Mouse (Mus musculus): ENCODE measurements around the gene Bcl2l12. TPM values are rescaled to one million over a fixed set of nuclear protein-coding genes. Genes with fewer than 3 reads are reported as not detected.

The Bcl2l12 gene
- polyA plus RNA-seq, 1 experiment from 2014 or later = 6.4 TPM

DNA sequence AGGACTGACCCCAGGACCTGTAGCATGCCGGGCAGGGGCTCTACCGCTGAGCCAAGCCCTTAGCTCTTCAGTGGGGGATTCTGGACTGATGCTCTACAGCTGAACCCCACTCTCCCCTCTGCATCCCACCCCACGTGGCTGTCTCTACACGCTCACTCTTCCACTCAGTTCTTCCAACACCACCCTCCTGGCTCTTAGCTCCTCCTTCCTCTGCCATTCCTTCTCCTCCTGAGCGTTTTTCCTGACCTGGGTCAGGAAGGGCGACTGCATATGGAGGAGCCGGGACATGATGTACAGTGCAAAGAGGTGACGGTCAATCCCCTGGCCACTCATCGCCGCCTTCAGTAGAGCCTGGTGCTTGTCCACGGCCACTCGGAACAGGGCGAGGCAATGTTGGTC is 38.0 kb downstream of the Bcl2l12 start:
- no peaks in the 10 kb centered on the region for H3K9me3 ChIP-seq (ENCODE audit: control insufficient read depth, low read length)
- no peak overlapping the region for H3K4me2 ChIP-seq (ENCODE audit: low read depth, low read length)
- no peak overlapping the region for H3K9ac ChIP-seq (replicated peaks; ENCODE audit: low read depth, low read length)
- no peaks in the 10 kb centered on the region for H3K27me3 ChIP-seq (ENCODE audit: control insufficient read depth, insufficient read depth, low read length)
- no peak overlapping the region for H3K4me3 ChIP-seq (ENCODE audit: low read depth, low read length)
- ATAC-seq (ENCODE audit: low read depth) = no peak
- 92% methylated on average over 13 of the region's 13 CpGs for WGBS
- H3K36me3 ChIP-seq (ENCODE audit: control insufficient read depth, insufficient read depth, low read length) = peaks cover 32% of the 10 kb centered on the region
- no peak overlapping the region for H3K27ac ChIP-seq (ENCODE audit: low read depth, low read length)
- H3K4me1 ChIP-seq (ENCODE audit: control insufficient read depth, insufficient read depth, low read length) = 0 out of 2 replicates have a peak, but pooled peaks cover 2% of the 10 kb centered on the region

DNA sequence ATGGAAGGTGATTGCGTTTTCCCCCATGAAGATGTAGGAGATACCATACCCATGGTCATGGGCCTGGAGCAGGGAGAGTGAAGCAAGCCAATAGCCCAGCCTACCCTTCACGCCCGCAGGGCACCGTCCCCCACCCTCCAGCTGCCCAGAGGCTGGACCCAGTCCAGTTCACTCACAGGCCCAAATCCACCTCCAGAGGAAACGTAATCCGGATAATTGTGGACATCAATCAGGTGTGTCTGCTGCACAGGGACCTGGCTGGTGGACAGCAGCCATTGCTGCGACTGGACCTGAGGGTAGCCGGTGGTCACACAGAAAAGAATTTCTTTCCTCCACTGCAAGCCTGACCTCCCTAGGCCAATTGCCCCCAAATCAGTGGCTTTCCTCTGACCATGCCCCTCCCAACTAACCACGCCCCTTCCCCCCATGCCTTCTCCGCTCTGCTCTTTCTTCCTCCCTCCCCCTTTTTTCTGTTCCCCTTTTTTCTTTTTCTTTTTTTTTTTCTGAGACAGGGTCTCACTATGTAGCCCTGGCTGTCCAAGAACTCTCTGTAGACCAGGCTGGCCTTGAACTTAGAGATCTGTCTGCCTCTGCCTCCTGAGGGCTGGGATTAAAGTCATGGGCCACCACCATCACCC is 38.5 kb downstream of the Bcl2l12 start:
- no peaks in the 10 kb centered on the region for H3K27me3 ChIP-seq (ENCODE audit: control insufficient read depth, insufficient read depth, low read length)
- no peak overlapping the region for H3K4me3 ChIP-seq (ENCODE audit: low read depth, low read length)
- peaks cover 32% of the 10 kb centered on the region for H3K36me3 ChIP-seq (ENCODE audit: control insufficient read depth, insufficient read depth, low read length)
- no peak for ATAC-seq (ENCODE audit: low read depth)
- no peak overlapping the region for H3K9ac ChIP-seq (replicated peaks; ENCODE audit: low read depth, low read length)
- H3K4me2 ChIP-seq (ENCODE audit: low read depth, low read length) = no peak overlapping the region
- H3K27ac ChIP-seq (ENCODE audit: low read depth, low read length) = no peak overlapping the region
- 92% methylated on average over 10 of the region's 10 CpGs for WGBS
- H3K4me1 ChIP-seq (ENCODE audit: control insufficient read depth, insufficient read depth, low read length) = 0 out of 2 replicates have a peak, but pooled peaks cover 2% of the 10 kb centered on the region
- H3K9me3 ChIP-seq (ENCODE audit: control insufficient read depth, low read length) = no peaks in the 10 kb centered on the region

- WGBS = 93% methylated on average over 8 of the region's 8 CpGs
- no peak overlapping the region for H3K4me2 ChIP-seq (ENCODE audit: low read depth, low read length)
- 0 out of 2 replicates have a peak, but pooled peaks cover 2% of the 10 kb centered on the region for H3K4me1 ChIP-seq (ENCODE audit: control insufficient read depth, insufficient read depth, low read length)
- no peak overlapping the region for H3K4me3 ChIP-seq (ENCODE audit: low read depth, low read length)
- H3K9ac ChIP-seq (replicated peaks; ENCODE audit: low read depth, low read length) = no peak overlapping the region
- H3K9me3 ChIP-seq (ENCODE audit: control insufficient read depth, low read length) = no peaks in the 10 kb centered on the region
- H3K27me3 ChIP-seq (ENCODE audit: control insufficient read depth, insufficient read depth, low read length) = no peaks in the 10 kb centered on the region
- peaks cover 32% of the 10 kb centered on the region for H3K36me3 ChIP-seq (ENCODE audit: control insufficient read depth, insufficient read depth, low read length)
- H3K27ac ChIP-seq (ENCODE audit: low read depth, low read length) = no peak overlapping the region
- ATAC-seq (ENCODE audit: low read depth) = no peak
Observed at GRCm38 (mm10) chr7:44959281-44959680, 39.2 kb downstream of the Bcl2l12 start.

DNA sequence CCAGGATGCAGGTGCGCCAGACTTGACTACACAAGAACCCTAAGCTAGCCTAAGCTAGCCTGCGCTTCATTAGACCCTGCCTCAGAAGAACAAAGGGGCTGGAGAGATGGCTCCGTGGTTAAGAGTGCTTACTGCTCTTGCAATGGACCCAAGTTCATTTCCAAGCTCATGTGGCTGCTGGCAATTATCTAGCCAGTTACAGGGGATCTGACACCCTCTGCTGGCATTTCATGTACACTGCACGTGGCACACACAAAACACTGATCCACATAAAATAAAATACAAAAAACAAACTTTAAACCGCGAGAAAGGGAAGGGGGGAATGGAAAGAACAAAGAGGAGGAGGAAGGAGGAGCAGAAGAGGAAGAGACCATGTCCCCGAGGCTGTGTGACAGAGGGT is 40.3 kb downstream of the Bcl2l12 start:
- Histone ChIP-seq H3K4me2 (ENCODE audit: low read depth, low read length) (no peak overlapping the region), H3K4me3 (ENCODE audit: low read depth, low read length) (no peak overlapping the region), H3K36me3 (ENCODE audit: control insufficient read depth, insufficient read depth, low read length) (peaks cover 28% of the 10 kb centered on the region), H3K27me3 (ENCODE audit: control insufficient read depth, insufficient read depth, low read length) (no peaks in the 10 kb centered on the region), H3K9ac (replicated peaks; ENCODE audit: low read depth, low read length) (no peak overlapping the region), H3K4me1 (ENCODE audit: control insufficient read depth, insufficient read depth, low read length) (0 out of 2 replicates have a peak, but pooled peaks cover 2% of the 10 kb centered on the region), H3K27ac (ENCODE audit: low read depth, low read length) (no peak overlapping the region), H3K9me3 (ENCODE audit: control insufficient read depth, low read length) (no peaks in the 10 kb centered on the region)
- WGBS = 56% methylated on average over 7 of the region's 7 CpGs
- no peak for ATAC-seq (ENCODE audit: low read depth)

GRCm38 (mm10) chr7:44957183-44957835 is 41.2 kb downstream of the Bcl2l12 start:
- Histone ChIP-seq H3K9me3 (ENCODE audit: control insufficient read depth, low read length) (no peaks in the 10 kb centered on the region), H3K27me3 (ENCODE audit: control insufficient read depth, insufficient read depth, low read length) (peaks cover 2% of the 10 kb centered on the region), H3K4me3 (ENCODE audit: low read depth, low read length) (no peak overlapping the region), H3K27ac (ENCODE audit: low read depth, low read length) (no peak overlapping the region), H3K9ac (replicated peaks; ENCODE audit: low read depth, low read length) (0 out of 2 replicates have a peak overlapping the region, but pooled peaks have one; percentile 7), H3K4me2 (ENCODE audit: low read depth, low read length) (no peak overlapping the region), H3K36me3 (ENCODE audit: control insufficient read depth, insufficient read depth, low read length) (peaks cover 23% of the 10 kb centered on the region), H3K4me1 (ENCODE audit: control insufficient read depth, insufficient read depth, low read length) (0 out of 2 replicates have a peak, but pooled peaks cover 4% of the 10 kb centered on the region)
- WGBS = 70% methylated on average over 20 of the region's 20 CpGs
- no peak; the same call in 1 of the 2 replicates for ATAC-seq (ENCODE audit: low read depth)

DNA sequence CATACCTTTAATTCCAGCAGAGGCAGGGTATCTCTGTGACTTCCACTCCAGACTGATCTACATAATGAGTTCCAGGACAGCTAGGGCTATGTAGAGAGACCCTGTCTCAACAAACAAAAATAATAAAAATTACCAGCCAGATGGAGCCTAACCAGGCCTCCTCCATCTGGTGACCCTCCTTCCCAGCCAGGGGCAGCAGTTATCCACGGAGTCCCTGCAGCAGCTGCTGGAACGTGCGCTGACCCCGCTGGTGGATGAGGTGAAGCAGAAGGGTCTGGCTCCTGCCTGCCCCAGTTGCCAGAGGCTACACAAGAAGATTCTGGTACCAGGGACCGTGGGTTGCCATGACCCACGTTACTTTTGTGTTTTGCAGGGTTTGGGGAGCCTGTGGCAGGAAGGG is 42.2 kb downstream of the Bcl2l12 start:
- WGBS = 48% methylated on average over 6 of the region's 6 CpGs
- Histone ChIP-seq H3K4me1 (ENCODE audit: control insufficient read depth, insufficient read depth, low read length) (0 out of 2 replicates have a peak, but pooled peaks cover 5% of the 10 kb centered on the region), H3K4me2 (ENCODE audit: low read depth, low read length) (no peak overlapping the region), H3K4me3 (ENCODE audit: low read depth, low read length) (no peak overlapping the region), H3K36me3 (ENCODE audit: control insufficient read depth, insufficient read depth, low read length) (peaks cover 16% of the 10 kb centered on the region), H3K9ac (replicated peaks; ENCODE audit: low read depth, low read length) (no peak overlapping the region), H3K9me3 (ENCODE audit: control insufficient read depth, low read length) (no peaks in the 10 kb centered on the region), H3K27ac (ENCODE audit: low read depth, low read length) (peak overlapping the region; percentile 48), H3K27me3 (ENCODE audit: control insufficient read depth, insufficient read depth, low read length) (peaks cover 10% of the 10 kb centered on the region)
- no peak for ATAC-seq (ENCODE audit: low read depth)

DNA sequence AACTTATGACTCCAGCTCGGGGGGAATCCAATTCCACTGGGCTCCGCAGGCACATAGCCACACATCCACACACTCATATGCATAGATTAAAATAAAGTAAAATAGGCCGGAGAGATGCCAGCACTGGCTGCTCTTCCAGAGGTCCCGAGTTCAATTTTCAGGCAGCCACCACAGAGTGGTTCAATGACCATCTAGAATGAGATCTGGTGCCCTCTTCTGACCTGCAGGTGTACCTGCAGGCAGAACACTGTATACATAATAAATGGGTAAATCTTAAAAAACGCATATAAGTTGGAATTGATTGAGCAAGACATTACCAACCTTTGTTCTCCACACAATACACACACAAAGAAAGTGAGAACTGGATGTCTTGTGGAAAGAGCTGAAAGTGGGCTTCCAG is 42.9 kb downstream of the Bcl2l12 start:
- no peak overlapping the region for H3K4me3 ChIP-seq (ENCODE audit: low read depth, low read length)
- peaks cover 9% of the 10 kb centered on the region for H3K36me3 ChIP-seq (ENCODE audit: control insufficient read depth, insufficient read depth, low read length)
- no peaks in the 10 kb centered on the region for H3K9me3 ChIP-seq (ENCODE audit: control insufficient read depth, low read length)
- 60% methylated on average over 5 of the region's 5 CpGs for WGBS
- no peak overlapping the region for H3K9ac ChIP-seq (replicated peaks; ENCODE audit: low read depth, low read length)
- no peak overlapping the region for H3K4me2 ChIP-seq (ENCODE audit: low read depth, low read length)
- peaks cover 10% of the 10 kb centered on the region for H3K27me3 ChIP-seq (ENCODE audit: control insufficient read depth, insufficient read depth, low read length)
- H3K4me1 ChIP-seq (ENCODE audit: control insufficient read depth, insufficient read depth, low read length) = 0 out of 2 replicates have a peak, but pooled peaks cover 5% of the 10 kb centered on the region
- no peak for ATAC-seq (ENCODE audit: low read depth)
- no peak overlapping the region for H3K27ac ChIP-seq (ENCODE audit: low read depth, low read length)

DNA sequence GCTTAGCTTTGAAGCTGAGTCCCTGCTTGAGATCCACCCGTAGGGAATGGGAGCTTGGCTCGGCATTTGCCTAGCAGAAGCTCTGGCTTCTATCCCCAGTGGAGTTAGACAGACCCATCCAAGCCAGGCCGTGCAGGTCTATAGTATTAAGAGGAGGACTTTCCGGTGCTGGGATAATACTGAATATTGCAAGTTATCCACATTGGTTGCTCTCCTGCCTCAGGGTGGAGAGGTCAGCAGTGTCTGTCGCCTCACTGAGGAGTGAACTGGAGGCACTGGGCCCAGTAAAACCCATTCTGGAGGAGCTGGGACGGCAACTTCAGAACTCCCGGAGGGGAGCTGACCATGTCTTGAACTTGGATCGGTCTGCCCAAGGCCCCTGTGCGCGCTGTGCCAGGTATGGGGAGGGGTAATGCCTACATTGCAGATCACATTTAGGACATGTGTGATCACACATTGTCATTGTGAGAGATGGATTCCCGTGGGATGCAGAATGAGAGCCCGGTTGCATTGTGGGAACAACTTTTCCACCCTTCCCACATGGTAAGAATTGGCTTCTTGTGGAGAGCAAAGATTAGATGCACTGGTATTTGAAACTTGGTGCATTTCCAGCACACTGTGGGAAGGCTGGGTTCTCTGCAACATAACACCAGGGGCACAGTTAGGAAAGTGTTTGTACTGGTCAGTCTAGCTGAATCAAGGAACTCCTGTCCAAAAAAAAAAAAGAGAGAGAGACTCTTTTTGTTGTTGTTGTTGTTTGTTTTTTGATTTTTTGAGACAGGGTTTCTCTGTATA is 44.2 kb downstream of the Bcl2l12 start:
- Histone ChIP-seq H3K4me3 (ENCODE audit: low read depth, low read length) (no peak overlapping the region), H3K4me1 (ENCODE audit: control insufficient read depth, insufficient read depth, low read length) (0 out of 2 replicates have a peak, but pooled peaks cover 5% of the 10 kb centered on the region), H3K9me3 (ENCODE audit: control insufficient read depth, low read length) (no peaks in the 10 kb centered on the region), H3K27me3 (ENCODE audit: control insufficient read depth, insufficient read depth, low read length) (peaks cover 13% of the 10 kb centered on the region), H3K36me3 (ENCODE audit: control insufficient read depth, insufficient read depth, low read length) (peaks cover 5% of the 10 kb centered on the region), H3K4me2 (ENCODE audit: low read depth, low read length) (no peak overlapping the region), H3K27ac (ENCODE audit: low read depth, low read length) (no peak overlapping the region), H3K9ac (replicated peaks; ENCODE audit: low read depth, low read length) (no peak overlapping the region)
- WGBS = 86% methylated on average over 12 of the region's 12 CpGs
- ATAC-seq (ENCODE audit: low read depth) = no peak
